Mouse (Mus musculus) mesoderm, embryonic 11.5 days (tissue): ENCODE data around the gene Pcsk2.

Source experiments
- DNase-seq: peaks from one replicate; pipeline ENCODE4 v3.0.0-alpha.2; 2012; ENCODE audit warnings: low read depth, low spot score

The Pcsk2 gene

DNA sequence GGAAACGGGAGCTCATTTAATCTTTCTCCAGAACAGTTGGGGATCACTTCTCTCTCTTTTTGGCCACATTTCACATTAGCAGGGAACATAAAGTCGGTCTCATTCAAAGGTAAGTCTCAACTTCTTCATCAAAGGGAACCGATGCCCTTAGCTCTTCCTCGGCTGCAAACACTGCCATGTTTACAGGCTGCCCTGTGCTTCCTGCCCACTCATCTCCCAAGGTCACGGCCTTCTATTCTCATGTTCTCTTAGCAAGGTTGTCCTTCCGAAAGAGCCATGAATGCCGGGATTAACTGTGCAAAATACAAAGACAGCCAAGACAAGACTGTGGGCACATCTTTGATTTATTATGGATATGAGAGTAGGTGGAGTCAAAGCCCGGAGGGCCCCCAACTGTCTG lies 178.8 kb downstream of the Pcsk2 start:
- DNase-seq = no peak

DNA sequence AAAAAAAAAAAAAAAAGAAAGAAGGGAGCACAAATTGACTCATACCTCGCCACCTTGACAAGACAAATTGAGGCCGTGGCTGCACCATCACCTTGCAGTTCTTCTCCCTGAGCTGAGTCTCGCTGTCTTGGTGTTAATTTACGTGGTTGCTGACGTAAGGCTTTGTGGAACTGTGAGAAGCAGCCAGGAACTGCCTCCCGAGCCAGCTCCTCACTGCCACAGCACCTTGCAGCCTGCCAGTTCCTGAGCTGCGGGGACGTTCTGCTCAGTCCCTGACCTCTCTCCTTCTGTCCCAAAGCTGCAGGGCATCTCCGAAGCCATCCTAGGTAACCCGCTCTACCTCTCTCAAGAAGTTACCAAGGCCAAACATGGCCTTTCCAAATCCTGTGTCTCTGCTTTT lies 186.5 kb downstream of the Pcsk2 start:
- DNase-seq = no peak

- no peak for DNase-seq
Measured at GRCm38 (mm10) chr2:143735442-143735841, 189.5 kb downstream of the Pcsk2 start.

DNA sequence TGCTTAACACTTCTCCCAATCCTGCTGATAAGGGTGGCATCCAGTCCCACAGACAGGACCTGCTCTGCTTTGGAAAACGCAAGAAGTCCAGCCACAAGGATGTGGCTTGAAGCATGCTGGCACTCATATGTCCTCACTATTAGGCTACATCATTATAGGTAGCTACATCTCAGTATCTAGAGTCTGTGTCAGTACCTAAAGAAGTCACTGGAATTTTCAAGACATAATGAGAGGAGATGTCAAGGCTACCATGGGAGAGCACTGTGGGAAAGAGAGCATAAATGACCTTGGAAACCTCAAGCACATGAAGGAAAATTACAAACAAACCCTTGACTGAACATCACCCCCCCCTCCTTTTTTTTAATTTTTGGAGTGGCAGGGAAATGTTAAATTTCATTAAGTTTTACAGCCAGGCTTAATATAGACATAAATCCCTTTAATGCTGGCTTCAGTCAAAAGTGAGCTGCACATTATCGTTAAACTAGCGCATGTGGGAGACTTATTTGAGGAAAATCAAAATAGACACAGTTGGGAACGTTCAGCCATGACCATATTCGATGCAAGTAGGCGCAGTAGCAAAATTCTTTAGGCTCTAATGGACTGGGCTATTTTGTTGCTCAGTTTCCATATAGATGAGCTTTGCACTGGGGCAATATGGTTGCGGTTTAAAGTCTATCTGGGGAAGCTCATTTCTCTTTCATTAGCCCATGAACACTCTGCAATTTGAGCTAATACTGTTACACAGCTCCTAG lies 193.7 kb downstream of the Pcsk2 start:
- no peak for DNase-seq

DNA sequence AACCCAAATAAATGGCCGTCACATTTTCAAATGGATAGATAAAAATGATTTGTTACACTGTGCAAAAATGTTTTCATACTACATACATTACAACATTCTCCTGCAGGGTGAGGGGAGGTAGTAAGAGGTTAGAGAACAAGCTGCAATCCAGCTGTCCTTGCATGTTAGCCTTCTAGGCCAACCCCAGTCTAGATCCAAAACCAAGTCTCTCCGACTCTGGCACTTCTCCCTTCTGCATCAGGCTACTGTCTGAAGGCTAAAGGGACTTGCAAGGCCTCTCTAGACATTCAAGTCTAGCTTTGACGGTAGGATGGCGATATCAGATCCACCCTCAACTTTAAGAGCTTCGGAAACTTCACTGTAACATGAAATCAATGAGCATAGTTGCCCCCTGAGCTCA lies 196.5 kb downstream of the Pcsk2 start:
- no peak for DNase-seq

- DNase-seq = no peak
Measured at GRCm38 (mm10) chr2:143743081-143743480, 197.1 kb downstream of the Pcsk2 start.

DNA sequence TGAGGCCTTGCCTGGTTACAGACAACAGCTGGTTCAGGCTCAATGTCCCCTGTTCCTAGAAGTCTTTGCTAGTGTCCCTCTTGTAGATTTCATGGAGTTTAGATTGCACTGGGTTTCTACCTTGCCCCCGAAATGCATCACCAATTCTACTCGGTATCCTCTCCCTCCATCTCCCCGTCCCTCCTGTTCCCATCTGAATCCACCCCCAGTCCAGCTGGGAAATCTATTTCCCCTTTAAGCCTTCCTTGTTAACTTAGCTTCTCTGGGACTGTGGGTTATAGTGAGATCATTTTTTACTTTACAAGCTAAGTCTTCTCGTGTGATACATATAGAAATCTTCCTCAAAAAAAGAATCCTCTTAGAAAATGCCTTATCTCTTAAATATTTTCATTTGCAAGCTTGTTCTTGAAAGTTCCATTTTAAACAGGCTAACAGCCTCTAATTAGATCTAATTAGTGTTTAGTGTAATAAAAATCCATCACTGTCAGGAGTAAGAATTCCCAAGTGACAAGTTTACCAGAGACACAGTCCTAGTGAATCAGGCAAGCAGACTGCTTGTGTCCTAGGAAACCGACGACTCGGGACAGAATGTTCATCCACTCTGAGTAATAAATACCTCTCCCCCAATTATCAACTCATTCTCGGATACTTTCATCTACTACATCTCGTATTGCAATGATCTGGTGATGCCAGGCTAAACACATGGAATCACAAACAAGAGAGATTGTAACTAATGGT lies 206.3 kb downstream of the Pcsk2 start:
- DNase-seq = peak; percentile 5

DNA sequence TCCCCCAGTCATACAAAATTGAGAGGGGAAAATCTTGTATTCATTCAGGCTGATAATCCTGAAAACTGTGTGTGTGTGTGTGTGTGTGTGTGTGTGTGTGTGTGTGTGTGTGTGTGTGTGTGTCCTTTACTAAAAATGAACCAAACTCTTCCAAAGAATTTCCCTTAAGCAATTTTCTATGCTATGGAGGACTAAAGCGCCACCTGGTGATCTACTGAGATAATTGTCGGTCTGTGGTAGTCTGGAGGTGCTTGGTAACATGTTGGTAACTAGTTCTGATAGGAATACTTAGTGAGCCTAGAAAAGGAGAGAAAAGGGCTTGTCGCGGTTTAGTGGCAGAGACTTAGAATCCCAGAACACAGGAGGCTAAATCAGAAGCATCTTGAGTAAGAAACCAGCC lies 230.5 kb downstream of the Pcsk2 start:
- peak; percentile 25 for DNase-seq

DNA sequence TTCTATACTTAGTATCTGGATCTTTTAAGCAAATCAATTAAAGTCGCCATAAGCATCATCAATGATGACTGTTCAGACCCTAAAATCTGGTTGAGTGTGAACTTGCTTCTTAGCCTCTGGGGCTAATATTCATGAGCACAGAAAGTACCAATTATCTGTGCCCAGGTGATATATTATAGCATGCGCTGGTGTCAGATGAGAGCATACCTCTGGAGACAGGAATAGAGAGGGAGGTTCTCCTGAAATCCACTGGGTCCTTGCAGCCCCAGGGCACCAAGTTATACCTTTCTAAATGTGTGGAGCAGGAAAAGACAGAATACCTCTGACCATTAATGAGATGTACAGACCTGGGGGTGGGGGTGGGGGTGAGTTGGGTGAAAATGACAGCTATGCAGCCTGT lies 234.4 kb downstream of the Pcsk2 start:
- no peak for DNase-seq

DNA sequence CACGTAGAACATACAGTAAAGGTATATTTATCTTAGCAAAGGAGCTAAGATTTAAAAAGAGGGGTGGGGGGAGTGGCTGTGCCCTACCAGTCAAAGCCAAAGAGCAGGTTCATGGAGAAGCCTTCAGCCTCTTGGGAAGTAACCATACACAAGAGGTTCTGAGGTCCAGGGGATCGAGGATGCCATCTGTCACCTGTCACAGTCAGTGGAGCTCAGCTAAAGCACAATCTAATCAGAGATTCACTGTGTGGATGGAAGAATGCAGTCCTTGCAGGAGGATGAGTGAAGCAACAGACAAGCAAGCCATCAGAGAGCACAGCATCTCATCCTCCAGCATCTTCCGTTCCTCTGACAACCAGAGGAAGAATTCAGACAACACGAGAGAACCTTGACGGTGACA lies 244.0 kb downstream of the Pcsk2 start:
- DNase-seq = no peak

DNA sequence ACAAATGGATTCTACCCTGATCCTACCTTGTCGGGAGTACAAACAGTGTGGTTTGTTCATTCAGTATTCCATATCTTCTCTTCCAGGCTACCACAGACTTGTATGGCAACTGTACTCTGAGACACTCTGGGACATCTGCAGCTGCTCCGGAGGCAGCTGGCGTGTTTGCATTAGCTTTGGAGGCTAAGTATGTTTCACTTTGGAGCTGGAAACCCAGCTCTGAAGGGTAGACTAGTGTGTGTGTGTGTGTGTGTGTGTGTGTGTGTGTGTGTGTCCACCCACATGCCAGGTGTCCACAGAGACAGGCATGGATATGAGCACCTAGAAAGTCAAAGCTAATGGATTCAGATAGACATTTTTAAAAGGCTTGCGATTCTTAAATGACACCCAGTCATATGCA lies 249.9 kb downstream of the Pcsk2 start:
- no peak for DNase-seq

DNA sequence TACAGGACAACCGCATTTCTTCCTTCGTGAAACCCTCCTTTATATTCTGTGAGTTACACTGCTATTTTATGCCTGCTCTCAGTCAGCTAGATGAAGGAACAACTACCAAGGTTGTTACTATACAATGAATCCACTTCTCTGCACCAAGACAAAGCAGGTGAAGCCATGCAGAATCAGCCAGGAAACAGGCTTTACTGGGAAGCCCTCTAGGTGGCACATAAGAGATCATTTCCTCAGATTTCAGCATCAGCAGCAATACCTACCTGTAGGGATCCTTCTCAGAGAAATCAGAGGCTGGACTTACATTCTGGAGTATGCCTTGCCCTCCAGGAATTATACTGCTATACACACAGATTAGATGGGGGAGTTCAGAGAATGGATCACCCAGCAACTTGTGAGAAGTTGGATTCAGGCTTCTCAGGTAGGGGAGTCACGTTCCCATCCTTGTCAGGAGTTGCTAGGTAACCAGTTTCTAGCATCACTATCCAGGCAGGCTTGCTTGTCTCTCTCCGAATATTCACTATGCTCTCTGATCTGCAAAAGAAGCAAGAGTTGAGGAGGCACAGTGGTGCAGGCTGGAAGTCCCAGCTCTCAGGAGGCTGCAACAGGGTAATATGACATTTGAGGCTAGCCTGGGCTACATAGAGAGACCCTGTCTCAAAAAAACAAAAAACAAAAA lies 250.5 kb downstream of the Pcsk2 start:
- no peak for DNase-seq

DNA sequence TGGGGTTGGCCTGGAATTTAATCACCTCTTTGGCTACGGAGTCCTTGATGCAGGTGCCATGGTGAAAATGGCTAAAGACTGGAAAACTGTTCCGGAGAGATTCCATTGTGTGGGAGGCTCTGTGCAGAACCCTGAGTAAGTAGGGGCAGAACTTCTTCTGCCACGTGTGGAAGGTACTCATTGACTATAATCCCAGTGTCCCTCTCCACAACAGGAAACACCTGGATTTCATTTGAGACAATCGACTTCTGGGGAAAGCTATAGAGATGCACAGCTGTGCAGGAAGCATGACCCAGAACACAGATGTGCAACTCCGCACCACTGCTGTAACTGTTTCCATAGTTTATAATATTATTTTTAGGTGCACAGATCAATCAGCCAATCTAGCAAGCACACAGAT lies 255.1 kb downstream of the Pcsk2 start:
- DNase-seq = no peak

GRCm38 (mm10) chr2:143806140-143806923 lies 260.4 kb downstream of the Pcsk2 start:
- no peak for DNase-seq

GRCm38 (mm10) chr2:143806924-143807664 lies 261.1 kb downstream of the Pcsk2 start:
- DNase-seq = no peak

DNA sequence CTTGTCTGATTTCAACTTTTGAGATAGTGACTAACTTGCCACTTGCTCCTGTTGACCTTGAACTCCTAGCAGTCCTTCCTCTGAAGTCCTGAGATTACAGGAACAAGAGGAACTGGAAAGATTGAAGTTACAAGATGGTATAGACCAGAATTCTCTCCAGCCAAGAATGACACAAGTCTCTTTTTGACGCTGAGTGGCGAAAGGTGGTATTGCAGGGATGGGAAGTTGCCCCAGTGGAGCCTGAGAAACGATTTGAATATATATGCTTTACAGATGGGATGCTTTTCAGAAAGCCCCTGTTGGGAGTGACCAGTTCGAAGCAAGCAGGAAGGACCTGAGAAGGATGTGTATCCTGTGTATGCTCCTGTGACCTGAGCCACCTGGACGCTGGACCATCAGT lies 262.8 kb downstream of the Pcsk2 start:
- no peak for DNase-seq

- DNase-seq = no peak
Measured at GRCm38 (mm10) chr2:143812262-143812661, 266.3 kb downstream of the Pcsk2 start.

DNA sequence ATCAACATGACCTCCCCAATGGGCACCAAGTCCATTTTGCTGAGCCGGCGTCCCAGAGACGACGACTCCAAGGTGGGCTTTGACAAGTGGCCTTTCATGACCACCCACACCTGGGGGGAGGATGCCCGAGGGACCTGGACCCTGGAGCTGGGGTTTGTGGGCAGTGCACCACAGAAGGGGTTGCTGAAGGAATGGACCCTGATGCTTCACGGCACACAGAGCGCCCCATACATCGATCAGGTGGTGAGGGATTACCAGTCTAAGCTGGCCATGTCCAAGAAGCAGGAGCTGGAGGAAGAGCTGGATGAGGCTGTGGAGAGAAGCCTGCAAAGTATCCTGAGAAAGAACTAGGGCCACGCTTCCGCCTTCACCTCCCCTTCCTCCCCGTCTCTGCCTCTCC lies 267.5 kb downstream of the Pcsk2 start:
- no peak for DNase-seq

DNA sequence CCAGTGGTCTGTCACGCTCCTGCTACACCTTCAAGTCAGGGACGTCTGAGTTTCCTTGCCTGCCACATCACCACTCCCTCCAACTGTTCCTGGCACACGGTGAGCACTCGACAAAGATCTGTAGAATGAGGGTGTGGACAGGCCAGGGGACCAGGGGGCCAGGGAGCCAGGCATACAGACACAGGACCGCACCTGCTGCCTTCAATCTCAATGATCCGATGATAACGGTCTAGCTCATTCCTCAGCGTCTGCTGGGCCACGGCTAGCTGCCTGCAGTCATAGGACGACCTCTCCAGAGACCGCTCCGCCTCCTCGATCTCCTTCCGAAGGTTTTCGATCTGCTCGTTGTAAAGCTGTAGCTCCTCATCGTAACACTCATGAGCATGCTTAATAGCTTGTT lies 285.7 kb downstream of the Pcsk2 start:
- DNase-seq = peak; percentile 27

DNA sequence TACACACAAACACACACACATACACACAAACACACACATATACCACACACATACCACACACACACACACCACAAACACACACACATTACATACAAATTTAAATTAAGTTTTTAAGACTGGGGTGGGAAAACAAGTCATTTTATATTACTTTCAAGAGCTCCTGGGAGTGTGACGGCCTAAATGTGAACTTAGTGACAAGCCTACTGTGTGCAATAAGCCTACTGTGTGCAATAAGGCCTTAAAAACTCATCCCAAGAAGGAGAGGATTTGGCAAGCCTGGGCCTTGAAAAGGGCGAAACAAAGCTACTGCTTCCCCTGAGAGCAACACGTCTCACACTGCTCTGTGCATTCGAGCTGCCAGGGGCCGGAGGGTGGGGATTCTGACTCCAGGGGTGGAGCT lies 286.8 kb downstream of the Pcsk2 start:
- DNase-seq = no peak

GRCm38 (mm10) chr2:143834082-143834481 lies 288.1 kb downstream of the Pcsk2 start:
- DNase-seq = no peak
